Mouse (Mus musculus) heart, embryonic 15.5 days (tissue): Measurements from ENCODE around the gene Kcnma1. TPM values are rescaled to one million over a fixed set of nuclear protein-coding genes. Genes with fewer than 3 reads are reported as not detected.

Experiments used
- ATAC-seq: fragments of 200-750 bp; cut with Nextera tagmentation; replicated peaks from 2 replicates; pipeline ENCODE4 v1.8.0; 2017; ENCODE audit warnings: low read depth, moderate TSS enrichment; ENCODE audit not compliant: insufficient number of reproducible peaks, insufficient read depth, low FRiP score
- H3K27ac ChIP-seq: fragments of 300-500 bp; sonication (generic); 2 replicates; pipeline ENCODE4 v1.5.1; 2015; ENCODE audit warnings: mild to moderate bottlenecking, inconsistent platforms
- H3K27me3 ChIP-seq: fragments of 300-500 bp; sonication (generic); 2 replicates; pipeline ENCODE4 v1.6.1; 2015; ENCODE audit warnings: inconsistent platforms
- H3K36me3 ChIP-seq: fragments of 300-500 bp; sonication (generic); 2 replicates; pipeline ENCODE4 v1.6.1; 2015; ENCODE audit warnings: mild to moderate bottlenecking, inconsistent platforms
- H3K4me1 ChIP-seq: fragments of 300-500 bp; sonication (generic); replicated peaks from 2 replicates; pipeline ENCODE4 v1.6.1; 2015; ENCODE audit warnings: inconsistent platforms
- H3K4me2 ChIP-seq: fragments of 300-500 bp; sonication (generic); 2 replicates; pipeline ENCODE4 v1.6.1; 2015; ENCODE audit warnings: inconsistent platforms, mild to moderate bottlenecking, moderate library complexity
- H3K4me3 ChIP-seq: fragments of 300-500 bp; sonication (generic); 2 replicates; pipeline ENCODE4 v1.5.1; 2015; ENCODE audit warnings: mild to moderate bottlenecking, inconsistent platforms
- H3K9ac ChIP-seq: fragments of 300-500 bp; sonication (generic); 2 replicates; pipeline ENCODE4 v1.6.1; 2015; ENCODE audit warnings: mild to moderate bottlenecking, inconsistent platforms
- H3K9me3 ChIP-seq: fragments of 300-500 bp; sonication (generic); replicated peaks from 2 replicates; pipeline ENCODE4 v1.6.1; 2016; ENCODE audit warnings: inconsistent platforms
- WGBS: fragments of 180-500 bp; shearing (Covaris S2); methylation state at CpG from one replicate; pipeline ENCODE4 v1.1.7; 2015; ENCODE audit warnings: mixed read lengths; 5-methylcytosine and 5-hydroxymethylcytosine counted together
- polyA plus RNA-seq: library from polyadenylated mRNA; unstranded; fragments of >200 nt; fragmentation: Nextera tagmentation; extraction: Ambion mirVana; gene quantifications from 2 replicates; pipeline ENCODE4 v1.2.1, GENCODE M21; 2015

The Kcnma1 gene
- polyA plus RNA-seq, 1 experiment from 2014 or later = 0.23 TPM

DNA sequence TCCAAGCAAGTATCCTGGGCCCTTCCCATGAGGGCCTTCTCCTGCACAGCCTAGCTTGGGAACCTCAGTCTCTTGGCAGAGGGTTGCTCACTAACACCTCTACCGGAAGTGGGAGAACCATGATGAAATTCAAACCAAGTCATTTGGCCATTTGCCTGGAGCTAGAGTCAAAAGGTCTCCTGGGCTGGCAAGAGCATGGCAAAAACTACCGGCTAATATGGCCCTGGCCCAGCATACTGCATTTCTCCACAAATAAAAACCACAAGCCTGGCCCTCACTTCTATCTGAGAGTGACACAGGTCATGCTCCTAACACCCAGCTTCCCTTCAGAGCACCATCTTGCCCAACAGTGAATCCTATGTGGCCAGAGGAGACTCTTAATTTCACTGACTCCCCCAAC lies 159.3 kb downstream of the Kcnma1 start:
- H3K36me3 ChIP-seq = no peaks in the 10 kb centered on the region
- WGBS = 60% methylated on average over 2 of the region's 2 CpGs
- no peak for ATAC-seq
- H3K27me3 ChIP-seq = 0 out of 2 replicates have a peak, but pooled peaks cover 3% of the 10 kb centered on the region
- no peak overlapping the region for H3K27ac ChIP-seq
- no peaks in the 10 kb centered on the region for H3K4me1 ChIP-seq
- no peak overlapping the region for H3K4me3 ChIP-seq
- no peak overlapping the region for H3K4me2 ChIP-seq
- no peaks in the 10 kb centered on the region for H3K9me3 ChIP-seq
- H3K9ac ChIP-seq = no peak overlapping the region

GRCm38 (mm10) chr14:23848529-23849141 lies 165.7 kb downstream of the Kcnma1 start:
- Histone ChIP-seq H3K27me3 (0 out of 2 replicates have a peak, but pooled peaks cover 6% of the 10 kb centered on the region), H3K4me2 (no peak overlapping the region), H3K9ac (no peak overlapping the region), H3K36me3 (no peaks in the 10 kb centered on the region), H3K4me3 (no peak overlapping the region), H3K4me1 (no peaks in the 10 kb centered on the region), H3K27ac (no peak overlapping the region), H3K9me3 (no peaks in the 10 kb centered on the region)
- no peak for ATAC-seq
- 56% methylated on average over 6 of the region's 6 CpGs for WGBS

GRCm38 (mm10) chr14:23846706-23847105 lies 167.6 kb downstream of the Kcnma1 start:
- Histone ChIP-seq H3K27ac (no peak overlapping the region), H3K36me3 (no peaks in the 10 kb centered on the region), H3K9ac (no peak overlapping the region), H3K4me2 (no peak overlapping the region), H3K4me3 (no peak overlapping the region), H3K4me1 (no peaks in the 10 kb centered on the region), H3K27me3 (0 out of 2 replicates have a peak, but pooled peaks cover 6% of the 10 kb centered on the region), H3K9me3 (no peaks in the 10 kb centered on the region)
- WGBS = 82% methylated on average over 4 of the region's 4 CpGs
- no peak for ATAC-seq

- 74% methylated on average over 3 of the region's 3 CpGs for WGBS
- Histone ChIP-seq H3K9ac (no peak overlapping the region), H3K4me3 (no peak overlapping the region), H3K9me3 (no peaks in the 10 kb centered on the region), H3K4me2 (no peak overlapping the region), H3K4me1 (no peaks in the 10 kb centered on the region), H3K36me3 (no peaks in the 10 kb centered on the region), H3K27me3 (no peaks in the 10 kb centered on the region), H3K27ac (no peak overlapping the region)
- no peak for ATAC-seq
Measured at GRCm38 (mm10) chr14:23842025-23842424, 172.3 kb downstream of the Kcnma1 start.

- no peaks in the 10 kb centered on the region for H3K4me1 ChIP-seq
- H3K4me2 ChIP-seq = no peak overlapping the region
- no peaks in the 10 kb centered on the region for H3K9me3 ChIP-seq
- H3K27me3 ChIP-seq = no peaks in the 10 kb centered on the region
- WGBS = 48% methylated on average over 5 of the region's 5 CpGs
- H3K36me3 ChIP-seq = no peaks in the 10 kb centered on the region
- ATAC-seq = no peak
- H3K9ac ChIP-seq = no peak overlapping the region
- no peak overlapping the region for H3K4me3 ChIP-seq
- H3K27ac ChIP-seq = no peak overlapping the region
Measured at GRCm38 (mm10) chr14:23839613-23840012, 174.7 kb downstream of the Kcnma1 start.

- Histone ChIP-seq H3K4me3 (no peak overlapping the region), H3K4me1 (no peaks in the 10 kb centered on the region), H3K9ac (no peak overlapping the region), H3K27ac (no peak overlapping the region), H3K9me3 (no peaks in the 10 kb centered on the region), H3K36me3 (no peaks in the 10 kb centered on the region), H3K4me2 (no peak overlapping the region), H3K27me3 (no peaks in the 10 kb centered on the region)
- ATAC-seq = no peak
- 53% methylated on average over 10 of the region's 10 CpGs for WGBS
Measured at GRCm38 (mm10) chr14:23835387-23836111, 178.7 kb downstream of the Kcnma1 start.

- Histone ChIP-seq H3K9me3 (no peaks in the 10 kb centered on the region), H3K36me3 (no peaks in the 10 kb centered on the region), H3K4me1 (no peaks in the 10 kb centered on the region), H3K9ac (no peak overlapping the region), H3K4me2 (no peak overlapping the region), H3K27ac (no peak overlapping the region), H3K27me3 (0 out of 2 replicates have a peak, but pooled peaks cover 7% of the 10 kb centered on the region), H3K4me3 (no peak overlapping the region)
- ATAC-seq = no peak
- 63% methylated on average over 5 of the region's 5 CpGs for WGBS
Measured at GRCm38 (mm10) chr14:23831284-23831683, 183.0 kb downstream of the Kcnma1 start.

GRCm38 (mm10) chr14:23830316-23830715 lies 184.0 kb downstream of the Kcnma1 start:
- Histone ChIP-seq H3K4me2 (no peak overlapping the region), H3K27me3 (0 out of 2 replicates have a peak, but pooled peaks cover 7% of the 10 kb centered on the region), H3K9ac (no peak overlapping the region), H3K27ac (no peak overlapping the region), H3K9me3 (no peaks in the 10 kb centered on the region), H3K4me3 (no peak overlapping the region), H3K36me3 (no peaks in the 10 kb centered on the region), H3K4me1 (no peaks in the 10 kb centered on the region)
- no peak for ATAC-seq
- 37% methylated on average over 4 of the region's 4 CpGs for WGBS

GRCm38 (mm10) chr14:23828711-23829320 lies 185.5 kb downstream of the Kcnma1 start:
- no peaks in the 10 kb centered on the region for H3K36me3 ChIP-seq
- ATAC-seq = no peak
- H3K9me3 ChIP-seq = no peaks in the 10 kb centered on the region
- no peaks in the 10 kb centered on the region for H3K4me1 ChIP-seq
- H3K9ac ChIP-seq = no peak overlapping the region
- H3K27me3 ChIP-seq = peaks cover 11% of the 10 kb centered on the region; the same call in 1 of the 2 replicates
- 71% methylated on average over 3 of the region's 3 CpGs for WGBS
- H3K27ac ChIP-seq = no peak overlapping the region
- H3K4me3 ChIP-seq = no peak overlapping the region
- H3K4me2 ChIP-seq = no peak overlapping the region

DNA sequence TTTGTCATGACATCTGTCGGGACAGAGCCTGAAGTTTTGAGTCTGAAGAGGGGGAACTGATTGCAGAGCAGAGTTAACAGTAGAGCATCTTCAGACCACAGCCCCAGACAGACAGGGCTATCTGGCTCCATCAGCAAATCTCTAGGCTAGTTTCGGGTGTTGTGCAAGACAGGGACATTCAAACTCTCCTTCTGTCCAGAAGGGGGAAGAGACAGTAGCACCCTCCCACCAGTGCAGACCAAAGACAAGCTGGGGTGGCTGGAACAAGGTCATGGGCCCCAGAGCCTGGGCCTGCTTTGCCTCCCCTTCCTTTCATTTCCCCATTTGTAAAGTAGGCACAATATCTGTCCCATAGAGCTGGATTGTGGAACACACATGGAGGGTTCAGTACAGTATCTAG lies 189.4 kb downstream of the Kcnma1 start:
- Histone ChIP-seq H3K9ac (no peak overlapping the region), H3K9me3 (no peaks in the 10 kb centered on the region), H3K36me3 (no peaks in the 10 kb centered on the region), H3K4me2 (no peak overlapping the region), H3K27ac (no peak overlapping the region), H3K4me1 (no peaks in the 10 kb centered on the region), H3K27me3 (peaks cover 11% of the 10 kb centered on the region; the same call in 1 of the 2 replicates), H3K4me3 (no peak overlapping the region)
- 60% methylated on average over 2 of the region's 2 CpGs for WGBS
- no peak for ATAC-seq

DNA sequence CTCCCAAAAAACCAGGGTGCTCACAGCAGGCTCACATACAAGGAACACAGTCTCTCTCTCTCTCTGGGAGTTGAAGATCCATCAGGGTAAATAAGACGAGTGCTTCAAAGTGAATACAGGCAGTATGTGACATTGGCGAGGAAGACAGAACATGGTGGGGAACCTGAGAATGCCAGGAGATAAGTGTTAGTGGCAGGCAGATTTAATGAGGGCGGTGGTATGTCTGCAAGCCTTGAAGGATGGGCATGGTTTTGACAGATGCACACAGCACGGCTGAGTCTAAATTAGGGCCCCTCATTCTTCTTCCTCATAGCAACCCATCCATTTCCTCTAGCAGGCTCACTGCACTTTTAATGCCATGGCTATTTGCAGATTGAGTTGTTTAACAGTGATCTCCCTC lies 190.0 kb downstream of the Kcnma1 start:
- H3K4me2 ChIP-seq = no peak overlapping the region
- WGBS = 64% methylated on average over 4 of the region's 4 CpGs
- ATAC-seq = no peak
- no peaks in the 10 kb centered on the region for H3K36me3 ChIP-seq
- no peaks in the 10 kb centered on the region for H3K4me1 ChIP-seq
- H3K27ac ChIP-seq = no peak overlapping the region
- H3K9ac ChIP-seq = no peak overlapping the region
- no peaks in the 10 kb centered on the region for H3K9me3 ChIP-seq
- peaks cover 11% of the 10 kb centered on the region; the same call in 1 of the 2 replicates for H3K27me3 ChIP-seq
- no peak overlapping the region for H3K4me3 ChIP-seq
